Mouse (Mus musculus) kidney, postnatal 36 days (tissue): ENCODE measurements around the gene Agbl4.

ENCODE experiments used
- DNase-seq, 2 experiments: peaks; one replicate each; pipeline ENCODE4 v3.0.0; 2021 to 2022; ENCODE audit warnings: mixed read lengths in 2 of 2

The Agbl4 gene

GRCm38 (mm10) chr4:111510129-111510528, 1112.7 kb downstream of the Agbl4 start:
- peak; percentile 7 to 32 for DNase-seq

GRCm38 (mm10) chr4:111513921-111514320, 1116.5 kb downstream of the Agbl4 start:
- no peak for DNase-seq

GRCm38 (mm10) chr4:111516136-111516535, 1118.7 kb downstream of the Agbl4 start:
- no peak for DNase-seq

- DNase-seq: no peak
These were observed 1119.8 kb downstream of the Agbl4 start for GRCm38 (mm10) chr4:111517063-111517792.

GRCm38 (mm10) chr4:111518191-111518590, 1120.7 kb downstream of the Agbl4 start:
- no peak for DNase-seq

- no peak for DNase-seq
These were observed 1121.8 kb downstream of the Agbl4 start for GRCm38 (mm10) chr4:111519267-111519666.

GRCm38 (mm10) chr4:111520006-111520405, 1122.5 kb downstream of the Agbl4 start:
- DNase-seq: no peak

- DNase-seq: no peak
These were observed 1125.5 kb downstream of the Agbl4 start for GRCm38 (mm10) chr4:111522974-111523373.

- no peak for DNase-seq
These were observed 1131.5 kb downstream of the Agbl4 start for GRCm38 (mm10) chr4:111528961-111529360.

GRCm38 (mm10) chr4:111529996-111530395, 1132.5 kb downstream of the Agbl4 start:
- no peak for DNase-seq

- DNase-seq: no peak
These were observed 1133.1 kb downstream of the Agbl4 start for GRCm38 (mm10) chr4:111530537-111530936.

- no peak for DNase-seq
These were observed 1147.2 kb downstream of the Agbl4 start for GRCm38 (mm10) chr4:111544684-111545083.

- no peak for DNase-seq
These were observed 1148.5 kb downstream of the Agbl4 start for GRCm38 (mm10) chr4:111546009-111546408.

- DNase-seq: no peak
These were observed 1158.0 kb downstream of the Agbl4 start for GRCm38 (mm10) chr4:111555426-111555825.

- DNase-seq: no peak
These were observed 1179.8 kb downstream of the Agbl4 start for GRCm38 (mm10) chr4:111577087-111577773.

- DNase-seq: no peak
These were observed 1181.8 kb downstream of the Agbl4 start for GRCm38 (mm10) chr4:111579115-111579862.

GRCm38 (mm10) chr4:111579863-111580224, 1182.4 kb downstream of the Agbl4 start:
- no peak for DNase-seq

- no peak for DNase-seq
These were observed 1182.8 kb downstream of the Agbl4 start for GRCm38 (mm10) chr4:111580239-111580638.

GRCm38 (mm10) chr4:111583562-111584237, 1186.2 kb downstream of the Agbl4 start:
- DNase-seq: no peak

GRCm38 (mm10) chr4:111584286-111584685, 1186.8 kb downstream of the Agbl4 start:
- DNase-seq: no peak

GRCm38 (mm10) chr4:111588211-111588610, 1190.8 kb downstream of the Agbl4 start:
- no peak for DNase-seq

GRCm38 (mm10) chr4:111589467-111590170, 1192.2 kb downstream of the Agbl4 start:
- no peak for DNase-seq
